Mouse (Mus musculus) small intestine, adult 2 months (tissue): ENCODE measurements around the gene Tmem223. TPM values are rescaled to one million over a fixed set of nuclear protein-coding genes. Genes with fewer than 3 reads are reported as not detected.

Source experiments
- H3K27ac ChIP-seq: fragments of 200-500 bp; 2 replicates; pipeline ENCODE4 v1.5.1; 2012; ENCODE audit warnings: low read depth, low read length, control low read depth, inconsistent platforms; ENCODE audit not compliant: insufficient read depth
- H3K27me3 ChIP-seq: fragments of 200-500 bp; 2 replicates; pipeline ENCODE4 v1.6.1; 2012; ENCODE audit warnings: mild to moderate bottlenecking, moderate library complexity, low read length, inconsistent platforms; ENCODE audit not compliant: control insufficient read depth, insufficient read depth
- H3K36me3 ChIP-seq: fragments of 200-500 bp; 2 replicates; pipeline ENCODE4 v1.6.1; 2012; ENCODE audit warnings: mild to moderate bottlenecking, low read length, control low read depth, inconsistent platforms; ENCODE audit not compliant: control insufficient read depth, insufficient read depth
- H3K4me1 ChIP-seq: fragments of 200-500 bp; 2 replicates; pipeline ENCODE4 v1.6.1; 2012; ENCODE audit warnings: low read length, inconsistent platforms, mixed read lengths; ENCODE audit not compliant: control insufficient read depth, insufficient read depth, insufficient read length
- H3K4me3 ChIP-seq: fragments of 200-500 bp; 2 replicates; pipeline ENCODE4 v1.5.1; 2012; ENCODE audit warnings: low read depth, mild to moderate bottlenecking, control low read depth, inconsistent platforms, low read length, moderate library complexity
- CTCF ChIP-seq: fragments of 200-500 bp; IDR thresholded peaks from 2 replicates; pipeline ENCODE4 v1.5.1; 2012; ENCODE audit warnings: low read depth, mild to moderate bottlenecking, control low read depth, inconsistent platforms, low read length, moderate library complexity, mixed read lengths; ENCODE audit not compliant: insufficient replicate concordance, insufficient read length; ENCODE audit errors: extremely low read depth
- POLR2A ChIP-seq: fragments of 200-500 bp; IDR thresholded peaks from 2 replicates; pipeline ENCODE4 v1.6.1; 2012; ENCODE audit warnings: low read depth, mild to moderate bottlenecking, control low read depth, inconsistent platforms, low read length, moderate library complexity
- WGBS: fragments of 180-500 bp; shearing (Covaris S2); methylation state at CpG from one replicate; pipeline ENCODE4 v1.1.7; 2018; 5-methylcytosine and 5-hydroxymethylcytosine counted together
- polyA plus RNA-seq: library from polyadenylated mRNA; depleted of rRNA; stranded (reverse); fragments of >200 nt; gene quantifications from 2 replicates; pipeline ENCODE4 v1.2.3, GENCODE M21; 2012

Gene Tmem223
- polyA plus RNA-seq, 1 experiment, result 142 TPM

DNA sequence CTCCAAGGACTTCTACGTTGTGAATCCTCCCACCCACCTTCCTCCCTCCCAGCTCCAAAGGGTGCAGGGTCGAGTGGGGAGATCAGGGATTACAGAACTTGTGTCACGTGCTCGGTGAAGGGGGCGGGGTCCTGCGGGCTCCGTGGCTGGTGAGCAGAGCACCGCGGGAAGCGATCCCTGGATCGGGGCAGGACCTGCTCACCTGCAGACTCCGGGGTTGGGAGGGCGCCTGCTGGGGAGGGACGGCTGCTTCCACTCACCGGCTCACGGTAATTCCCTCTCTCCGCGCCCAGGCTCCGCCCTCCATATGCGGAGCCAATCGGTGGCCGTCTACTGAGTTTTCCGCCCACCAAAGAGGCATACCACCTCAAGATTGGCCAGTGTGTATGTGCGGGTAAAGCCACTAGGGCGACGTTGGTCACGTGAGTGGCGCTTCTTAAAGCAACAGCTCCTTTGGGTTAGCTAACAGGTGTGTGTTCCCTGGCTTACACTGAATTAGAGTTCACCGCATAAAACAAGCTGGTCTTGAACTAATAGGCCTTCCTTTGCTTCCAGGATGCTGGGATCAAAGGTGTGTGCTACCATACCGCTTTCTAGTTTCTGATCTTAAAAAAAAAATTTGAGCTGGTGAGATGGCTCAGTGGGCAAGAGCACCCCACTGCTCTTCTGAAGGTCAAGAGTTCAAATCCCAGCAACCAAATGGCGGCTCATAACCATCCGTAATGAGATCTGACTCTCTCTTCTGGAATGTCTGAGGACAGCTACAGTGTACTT lies 15.4 kb downstream of the Tmem223 start, which contains the start of gene Taf6l:
Gene Taf6l (minus strand): TSS at position 410 of the 774 bp plus-strand sequence.
- H3K4me3 ChIP-seq, result peak within 1 kb of the TSS; percentile 85
- no peaks in the 10 kb centered on the region; the same call in 1 of the 2 replicates for H3K4me1 ChIP-seq
- WGBS, result 1% methylated on average over 32 of the region's 32 CpGs
- H3K27me3 ChIP-seq, result no peaks in the 10 kb centered on the region
- H3K27ac ChIP-seq, result peak within 1 kb of the TSS; percentile 48
- TF ChIP-seq CTCF (no peak), POLR2A (peak; percentile 48)
- peaks cover 2% of the 10 kb centered on the region; the same call in 1 of the 2 replicates for H3K36me3 ChIP-seq

GRCm38 (mm10) chr19:8788521-8788920 lies 17.7 kb downstream of the Tmem223 start:
- no peaks in the 10 kb centered on the region; the same call in 1 of the 2 replicates for H3K4me1 ChIP-seq
- 58% methylated on average over 3 of the region's 3 CpGs for WGBS
- peaks cover 8% of the 10 kb centered on the region for H3K36me3 ChIP-seq
- H3K27me3 ChIP-seq, result no peaks in the 10 kb centered on the region
- H3K4me3 ChIP-seq, result no peak overlapping the region
- no peak overlapping the region for H3K27ac ChIP-seq
- TF ChIP-seq CTCF (no peak), POLR2A (no peak)

DNA sequence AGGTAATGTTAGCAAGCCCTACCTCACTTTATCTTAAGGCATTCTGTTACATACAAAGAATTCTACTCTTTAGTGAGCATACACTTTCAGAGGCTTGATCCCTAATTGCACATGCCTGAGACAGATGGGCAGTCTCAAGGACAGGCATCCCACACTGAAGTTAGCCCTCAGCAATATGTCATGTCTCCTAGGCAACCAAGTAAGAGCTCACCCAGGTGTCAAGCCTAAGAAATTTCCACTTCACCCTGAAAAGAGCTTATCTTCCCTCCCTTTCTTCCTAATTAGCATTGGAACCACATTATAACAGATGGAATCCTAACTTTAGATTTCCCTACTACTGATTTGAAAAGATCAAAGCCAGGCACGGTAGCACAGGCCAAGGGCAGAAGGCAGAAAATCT lies 18.4 kb downstream of the Tmem223 start:
- Histone ChIP-seq H3K27ac (no peak overlapping the region), H3K36me3 (peaks cover 13% of the 10 kb centered on the region), H3K4me1 (no peaks in the 10 kb centered on the region; the same call in 1 of the 2 replicates), H3K27me3 (no peaks in the 10 kb centered on the region), H3K4me3 (no peak overlapping the region)
- no peak for TF ChIP-seq POLR2A
- no peak for TF ChIP-seq CTCF
- WGBS, result 63% methylated on average over 1 of the region's 1 CpGs

DNA sequence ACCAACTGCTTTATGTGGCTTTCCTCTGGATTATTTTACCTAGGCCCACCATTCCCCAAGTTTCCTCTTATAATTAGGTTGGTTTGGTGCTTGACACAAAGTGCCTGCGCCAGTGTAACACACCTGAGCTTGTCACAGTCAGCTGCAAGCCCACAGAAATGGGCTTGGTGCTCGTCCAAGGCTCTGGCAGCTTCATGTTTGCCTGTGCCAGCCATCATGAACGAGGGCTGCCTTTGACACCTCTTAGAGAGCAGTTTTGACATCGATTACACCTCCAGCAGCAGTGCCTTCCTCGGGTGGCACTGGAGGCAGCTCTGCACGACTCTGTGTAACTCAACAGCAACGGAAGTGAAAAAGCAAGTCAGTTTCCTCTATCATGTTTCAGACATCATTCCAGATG lies 19.4 kb downstream of the Tmem223 start:
- H3K27me3 ChIP-seq, result no peaks in the 10 kb centered on the region
- H3K27ac ChIP-seq, result no peak overlapping the region
- peaks cover 15% of the 10 kb centered on the region for H3K36me3 ChIP-seq
- H3K4me1 ChIP-seq, result no peaks in the 10 kb centered on the region; the same call in 1 of the 2 replicates
- WGBS, result 82% methylated on average over 7 of the region's 7 CpGs
- H3K4me3 ChIP-seq, result no peak overlapping the region
- no peak for TF ChIP-seq POLR2A

- WGBS, result 1% methylated on average over 25 of the region's 25 CpGs
- Histone ChIP-seq H3K36me3 (peaks cover 10% of the 10 kb centered on the region), H3K27ac (peak within 1 kb of the TSS; percentile 34), H3K4me3 (peak within 1 kb of the TSS; percentile 75), H3K4me1 (peaks cover 5% of the 10 kb centered on the region; the same call in 1 of the 2 replicates), H3K27me3 (no peaks in the 10 kb centered on the region)
- TF ChIP-seq CTCF (no peak), POLR2A (peak; percentile 70; the same call in 1 of the 2 replicates)
Observed at GRCm38 (mm10) chr19:8798264-8798946, 27.6 kb downstream of the Tmem223 start, which contains the start of gene Polr2g. Gene Polr2g (minus strand): TSS chr19:8798577.

GRCm38 (mm10) chr19:8798947-8799315 lies 28.1 kb downstream of the Tmem223 start:
- TF ChIP-seq POLR2A (no peak), CTCF (no peak)
- H3K27me3 ChIP-seq, result no peaks in the 10 kb centered on the region
- no peak overlapping the region for H3K27ac ChIP-seq
- peaks cover 5% of the 10 kb centered on the region; the same call in 1 of the 2 replicates for H3K4me1 ChIP-seq
- H3K36me3 ChIP-seq, result peaks cover 6% of the 10 kb centered on the region
- no peak overlapping the region for H3K4me3 ChIP-seq
